Mouse (Mus musculus): ENCODE measurements at regions not wholly inside any gene's neighbourhood (a gene's known extent, or its start where the extent isn't known, plus 50 kb on each side); places are given as distances from the start of the nearest gene placed in this dataset.

GRCm38 (mm10) chr9:61135263-61135882, 236.8 kb upstream of the Tle3 start:
- peak; percentile 41 for DNase-seq (ENCODE audit: extremely low spot score, low spot score)

- no peak for DNase-seq (ENCODE audit: extremely low spot score, low spot score)
Measured at GRCm38 (mm10) chr9:61135917-61136316, 236.2 kb upstream of the Tle3 start.

GRCm38 (mm10) chr9:61138741-61139368, 233.3 kb upstream of the Tle3 start:
- DNase-seq (ENCODE audit: extremely low spot score, low spot score), result no peak

GRCm38 (mm10) chr9:61143101-61143500, 229.1 kb upstream of the Tle3 start:
- no peak for DNase-seq (ENCODE audit: extremely low spot score, low spot score)

GRCm38 (mm10) chr9:61144685-61145318, 227.4 kb upstream of the Tle3 start:
- no peak for DNase-seq (ENCODE audit: extremely low spot score, low spot score)

GRCm38 (mm10) chr9:61145738-61146137, 226.4 kb upstream of the Tle3 start:
- DNase-seq (ENCODE audit: extremely low spot score, low spot score), result no peak

GRCm38 (mm10) chr9:61151201-61151600, 221.0 kb upstream of the Tle3 start:
- DNase-seq (ENCODE audit: extremely low spot score, low spot score), result no peak

GRCm38 (mm10) chr9:61151901-61152337, 220.2 kb upstream of the Tle3 start:
- DNase-seq (ENCODE audit: extremely low spot score, low spot score), result no peak

GRCm38 (mm10) chr9:61154721-61155120, 217.4 kb upstream of the Tle3 start:
- DNase-seq (ENCODE audit: extremely low spot score, low spot score), result no peak

GRCm38 (mm10) chr9:61155851-61156250, 216.3 kb upstream of the Tle3 start:
- DNase-seq (ENCODE audit: extremely low spot score, low spot score), result no peak

GRCm38 (mm10) chr9:61158192-61158770, 213.9 kb upstream of the Tle3 start:
- DNase-seq (ENCODE audit: extremely low spot score, low spot score), result no peak

- no peak for DNase-seq (ENCODE audit: extremely low spot score, low spot score)
Measured at GRCm38 (mm10) chr9:61159159-61159558, 213.0 kb upstream of the Tle3 start.

- DNase-seq (ENCODE audit: extremely low spot score, low spot score), result no peak
Measured at GRCm38 (mm10) chr9:61159616-61160015, 212.6 kb upstream of the Tle3 start.

GRCm38 (mm10) chr9:61162884-61163283, 209.3 kb upstream of the Tle3 start:
- no peak for DNase-seq (ENCODE audit: extremely low spot score, low spot score)

- DNase-seq (ENCODE audit: extremely low spot score, low spot score), result no peak
Measured at GRCm38 (mm10) chr9:61163671-61164288, 208.4 kb upstream of the Tle3 start.

- DNase-seq (ENCODE audit: extremely low spot score, low spot score), result no peak
Measured at GRCm38 (mm10) chr9:61164501-61165251, 207.5 kb upstream of the Tle3 start.

GRCm38 (mm10) chr9:61166115-61166514, 206.1 kb upstream of the Tle3 start:
- DNase-seq (ENCODE audit: extremely low spot score, low spot score), result no peak

GRCm38 (mm10) chr9:61167097-61167842, 204.9 kb upstream of the Tle3 start:
- no peak for DNase-seq (ENCODE audit: extremely low spot score, low spot score)

- DNase-seq (ENCODE audit: extremely low spot score, low spot score), result no peak
Measured at GRCm38 (mm10) chr9:61168931-61169330, 203.2 kb upstream of the Tle3 start.

GRCm38 (mm10) chr9:61169506-61170090, 202.6 kb upstream of the Tle3 start:
- no peak for DNase-seq (ENCODE audit: extremely low spot score, low spot score)

Data from neural tube, embryonic 10.5 days (tissue).